Mouse (Mus musculus): ENCODE results near the gene Rnf150.

DNA sequence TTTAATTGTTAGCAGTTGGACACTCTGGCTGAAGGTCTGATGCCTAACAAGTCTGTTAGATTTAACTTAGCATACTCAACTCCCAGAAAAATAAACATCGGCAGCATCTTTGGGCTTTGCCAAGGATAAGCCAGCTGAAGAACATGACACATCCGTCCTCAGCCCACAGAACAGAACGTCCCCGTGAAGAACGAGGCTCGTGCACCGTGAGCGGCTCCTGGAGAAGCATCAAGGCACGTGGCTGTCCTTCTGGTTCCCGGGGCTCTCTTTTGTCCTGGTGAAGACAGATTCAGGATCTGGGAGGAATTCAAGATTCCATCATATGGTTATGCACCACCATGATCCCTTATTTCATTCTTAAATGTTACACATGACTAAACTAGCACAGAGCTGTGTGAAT lies 175.4 kb downstream of the Rnf150 start:
- TF ChIP-seq JUND (conservative IDR thresholded peaks at IDR 0.05; ENCODE audit: low read depth, low read length) = no peak
- no peak for TF ChIP-seq POLR2AphosphoS2 (IDR thresholded peaks at IDR 0.05; ENCODE audit: low read depth, low read length)
- no peak for TF ChIP-seq MAFK (IDR thresholded peaks at IDR 0.05; ENCODE audit: insufficient replicate concordance, low read length)
- no peak for TF ChIP-seq CTCF (conservative IDR thresholded peaks at IDR 0.05 in 1 of 2, IDR thresholded peaks at IDR 0.05 in 1 of 2; ENCODE audit: low read depth in 2 of 2, low read length in 2 of 2)
- no peak for TF ChIP-seq EP300 (IDR thresholded peaks at IDR 0.05; ENCODE audit: low read length)
- no peak for TF ChIP-seq ZC3H11A (IDR thresholded peaks at IDR 0.05; ENCODE audit: low read depth, low read length)
- no peak for TF ChIP-seq POLR2A (IDR thresholded peaks at IDR 0.05; ENCODE audit: low read depth, low read length)
- TF ChIP-seq ZNF384 (IDR thresholded peaks at IDR 0.05; ENCODE audit: low read depth, low read length) = no peak
- TF ChIP-seq CHD1 (IDR thresholded peaks at IDR 0.05; ENCODE audit: low read depth, low read length) = no peak
- TF ChIP-seq MAZ (IDR thresholded peaks at IDR 0.05; ENCODE audit: low read depth, low read length) = no peak
- TF ChIP-seq MAX (IDR thresholded peaks at IDR 0.05; ENCODE audit: low read length) = no peak

Measured in CH12.LX (cell line).